Mouse (Mus musculus): Measurements from ENCODE around the gene Gigyf2. TPM values are rescaled to one million over a fixed set of nuclear protein-coding genes. Genes with fewer than 3 reads are reported as not detected.
"Not testable (repeated sequence)": the region's sequence is repeated elsewhere in the genome, so short reads cannot be mapped to it uniquely, and the experiment has no call there.

Gene Gigyf2
- polyA plus RNA-seq, 1 experiment from 2014 or later, result 60.7 TPM

DNA sequence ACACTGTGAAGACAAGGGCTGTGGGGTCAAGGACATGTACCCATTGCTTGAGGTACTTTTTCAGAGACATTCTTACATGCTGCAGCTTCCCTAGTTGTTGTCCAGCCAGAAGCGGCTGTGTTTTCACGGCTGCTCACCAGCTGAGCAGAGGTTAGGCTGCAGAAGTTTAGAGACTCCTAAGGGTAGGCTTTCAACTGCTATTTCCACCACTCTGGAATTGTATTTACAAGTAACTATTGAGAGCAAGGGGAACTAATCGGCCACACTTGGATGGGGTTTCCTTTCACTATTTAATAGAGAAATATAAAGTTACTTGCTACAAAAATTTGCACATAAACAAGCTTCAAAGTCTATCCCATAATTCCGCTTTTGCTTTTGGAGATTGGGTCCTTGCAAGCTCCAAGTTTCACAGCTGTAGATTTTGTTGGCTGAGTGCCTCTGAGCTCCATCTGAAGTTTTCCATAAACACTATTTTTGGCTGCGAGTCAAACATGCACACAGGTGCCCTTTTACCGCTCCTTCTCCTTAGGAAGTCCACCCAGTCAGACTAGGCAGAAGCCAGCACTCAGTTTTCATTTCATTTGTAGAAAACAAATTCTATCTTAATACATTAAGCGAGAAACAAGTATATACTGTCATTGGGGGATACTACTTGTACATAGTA is 70.3 kb downstream of the Gigyf2 start:
- no peak overlapping the region for H3K9ac ChIP-seq
- ATAC-seq (replicated peaks; ENCODE audit: low FRiP score), result no peak
- no peaks in the 10 kb centered on the region for H3K27me3 ChIP-seq
- H3K4me1 ChIP-seq, result 0 out of 2 replicates have a peak, but pooled peaks cover 2% of the 10 kb centered on the region
- H3K4me3 ChIP-seq (replicated peaks), result no peak overlapping the region
- peaks cover 9% of the 10 kb centered on the region for H3K36me3 ChIP-seq
- no peak overlapping the region for H3K4me2 ChIP-seq
- H3K9me3 ChIP-seq (replicated peaks), result no peaks in the 10 kb centered on the region
- no peak overlapping the region for H3K27ac ChIP-seq
- WGBS, result 81% methylated on average over 7 of the region's 7 CpGs

GRCm38 (mm10) chr1:87404710-87405109 is 77.9 kb downstream of the Gigyf2 start:
- ATAC-seq (replicated peaks; ENCODE audit: low FRiP score), result no peak
- Histone ChIP-seq H3K36me3 (peaks cover 57% of the 10 kb centered on the region), H3K4me1 (no peaks in the 10 kb centered on the region), H3K27me3 (no peaks in the 10 kb centered on the region), H3K4me2 (no peak overlapping the region), H3K27ac (no peak overlapping the region), H3K9ac (no peak overlapping the region), H3K9me3 (replicated peaks) (no peaks in the 10 kb centered on the region), H3K4me3 (replicated peaks) (no peak overlapping the region)
- 96% methylated on average over 1 of the region's 1 CpGs for WGBS

DNA sequence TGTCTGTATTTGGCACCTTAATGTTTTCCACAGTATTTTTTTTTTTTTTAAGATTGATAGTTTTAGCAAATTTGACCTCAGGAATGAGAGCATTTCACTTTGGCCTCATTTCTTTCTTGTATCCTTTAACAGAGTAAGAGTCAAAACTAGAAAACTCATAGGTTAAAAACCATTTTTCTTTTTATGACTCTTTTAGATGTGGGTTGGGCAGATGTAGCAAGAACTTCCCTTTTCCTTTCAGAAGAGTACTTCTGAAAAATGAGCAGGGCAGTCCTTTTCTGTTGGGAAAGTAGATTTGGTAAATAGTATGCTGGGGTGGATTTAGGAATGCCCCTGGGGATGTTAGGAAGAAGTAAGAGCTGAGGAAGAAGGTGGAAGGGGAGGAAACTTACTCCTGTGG is 79.2 kb downstream of the Gigyf2 start:
- Histone ChIP-seq H3K36me3 (peaks cover 68% of the 10 kb centered on the region), H3K4me2 (no peak overlapping the region), H3K27ac (no peak overlapping the region), H3K9ac (no peak overlapping the region), H3K4me1 (no peaks in the 10 kb centered on the region), H3K4me3 (replicated peaks) (no peak overlapping the region), H3K9me3 (replicated peaks) (no peaks in the 10 kb centered on the region), H3K27me3 (no peaks in the 10 kb centered on the region)
- ATAC-seq (replicated peaks; ENCODE audit: low FRiP score), result no peak

DNA sequence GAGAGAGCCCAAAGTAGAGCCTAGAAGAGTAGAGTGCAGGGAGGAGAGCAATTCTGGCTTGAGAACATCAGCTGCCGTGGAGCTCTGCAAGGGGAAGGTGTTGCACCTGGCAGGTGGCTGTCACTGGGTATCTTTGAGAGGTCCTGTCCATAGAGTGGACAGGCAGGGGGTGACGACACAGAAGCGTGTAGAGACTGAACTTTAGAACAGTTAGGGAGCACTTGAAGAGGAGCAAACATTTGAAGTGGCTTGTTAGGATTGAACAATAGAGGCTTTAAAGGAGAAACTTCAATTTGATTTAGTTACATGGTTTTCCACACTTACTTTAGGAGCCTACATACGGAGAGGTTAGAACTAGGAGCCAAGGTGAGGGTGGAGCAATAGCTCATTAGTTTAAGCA is 82.6 kb downstream of the Gigyf2 start:
- H3K9ac ChIP-seq, result no peak overlapping the region
- no peaks in the 10 kb centered on the region for H3K9me3 ChIP-seq (replicated peaks)
- H3K4me3 ChIP-seq (replicated peaks), result no peak overlapping the region
- ATAC-seq (replicated peaks; ENCODE audit: low FRiP score), result no peak
- H3K27me3 ChIP-seq, result no peaks in the 10 kb centered on the region
- peaks cover 87% of the 10 kb centered on the region for H3K36me3 ChIP-seq
- WGBS, result 92% methylated on average over 4 of the region's 4 CpGs
- H3K4me1 ChIP-seq, result no peaks in the 10 kb centered on the region
- H3K27ac ChIP-seq, result no peak overlapping the region
- H3K4me2 ChIP-seq, result no peak overlapping the region

DNA sequence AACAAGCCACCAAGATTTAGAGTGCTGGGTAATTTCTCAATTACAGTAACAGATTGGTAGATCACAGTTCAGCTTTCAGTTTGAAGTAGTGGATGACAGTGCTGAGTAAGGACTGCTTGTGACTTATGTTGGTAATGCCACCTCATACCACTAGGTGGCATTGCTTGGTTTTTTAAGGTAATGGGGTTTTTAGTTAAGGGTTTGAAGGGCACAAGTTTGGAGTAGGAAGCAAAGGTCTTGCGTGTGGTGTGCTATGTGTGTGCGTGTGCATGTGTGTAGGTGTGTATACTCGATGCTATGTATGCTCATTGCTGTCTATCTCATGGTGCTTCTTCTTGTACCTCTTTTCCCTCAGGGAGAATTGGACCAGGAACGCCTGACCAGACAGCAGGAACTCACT is 91.9 kb downstream of the Gigyf2 start:
- Histone ChIP-seq H3K27ac (no peak overlapping the region), H3K4me3 (replicated peaks) (no peak overlapping the region), H3K9ac (no peak overlapping the region), H3K27me3 (no peaks in the 10 kb centered on the region), H3K4me1 (no peaks in the 10 kb centered on the region), H3K36me3 (peaks cover 70% of the 10 kb centered on the region), H3K9me3 (replicated peaks) (no peaks in the 10 kb centered on the region), H3K4me2 (no peak overlapping the region)
- 88% methylated on average over 4 of the region's 4 CpGs for WGBS
- ATAC-seq (replicated peaks; ENCODE audit: low FRiP score), result no peak

DNA sequence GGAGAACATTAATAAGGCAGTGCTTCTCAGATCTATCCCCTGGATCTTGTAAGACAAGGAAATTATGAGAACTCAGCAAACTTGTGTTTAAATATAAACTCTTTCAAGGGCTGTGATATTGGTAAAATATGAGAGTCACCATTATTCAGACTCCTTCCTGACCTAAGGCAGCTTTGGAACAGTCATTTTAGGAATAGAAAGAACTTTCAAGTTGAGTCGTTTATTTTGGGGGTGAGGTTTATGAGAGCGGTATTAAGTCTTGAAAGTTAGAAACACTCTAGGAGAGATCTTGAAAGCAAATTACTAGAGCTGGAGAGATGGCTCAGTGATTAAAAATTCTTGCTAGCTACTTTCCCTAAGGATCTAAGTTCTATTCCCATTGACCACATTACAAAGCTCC is 108.3 kb downstream of the Gigyf2 start:
- Histone ChIP-seq H3K9me3 (replicated peaks) (no peaks in the 10 kb centered on the region), H3K9ac (no peak overlapping the region), H3K4me1 (no peaks in the 10 kb centered on the region), H3K36me3 (peaks cover 84% of the 10 kb centered on the region), H3K27ac (no peak overlapping the region), H3K27me3 (no peaks in the 10 kb centered on the region), H3K4me2 (no peak overlapping the region), H3K4me3 (replicated peaks) (no peak overlapping the region)
- 96% methylated on average over 2 of the region's 2 CpGs for WGBS
- ATAC-seq (replicated peaks; ENCODE audit: low FRiP score), result no peak

DNA sequence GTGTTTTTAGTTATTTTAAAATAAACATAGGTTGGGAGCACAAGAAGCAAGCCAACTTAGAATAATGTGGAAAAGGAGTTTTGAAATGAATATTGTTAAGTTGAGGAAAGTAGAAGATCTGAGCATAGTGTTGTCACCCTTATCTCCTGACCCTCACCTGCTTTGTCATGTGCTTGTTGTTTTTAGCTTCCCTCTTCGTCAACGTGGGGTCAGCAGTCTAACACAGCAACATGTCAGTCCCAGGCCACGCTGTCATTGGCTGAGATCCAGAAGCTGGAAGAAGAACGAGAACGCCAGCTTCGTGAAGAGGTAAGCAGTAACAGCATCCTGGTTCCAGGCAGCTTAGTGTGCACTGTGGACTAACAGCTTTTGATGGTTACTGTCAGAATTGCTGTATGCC is 109.8 kb downstream of the Gigyf2 start:
- Histone ChIP-seq H3K4me1 (no peaks in the 10 kb centered on the region), H3K27me3 (no peaks in the 10 kb centered on the region), H3K27ac (no peak overlapping the region), H3K4me2 (no peak overlapping the region), H3K36me3 (peaks cover 83% of the 10 kb centered on the region), H3K4me3 (replicated peaks) (no peak overlapping the region), H3K9ac (no peak overlapping the region), H3K9me3 (replicated peaks) (no peaks in the 10 kb centered on the region)
- ATAC-seq (replicated peaks; ENCODE audit: low FRiP score), result no peak
- 71% methylated on average over 6 of the region's 6 CpGs for WGBS

GRCm38 (mm10) chr1:87447183-87448104 is 120.6 kb downstream of the Gigyf2 start:
- WGBS, result 34% methylated on average over 5 of the region's 5 CpGs

GRCm38 (mm10) chr1:87449432-87449831 is 122.6 kb downstream of the Gigyf2 start:
- 74% methylated on average over 4 of the region's 4 CpGs for WGBS
- Histone ChIP-seq H3K27me3 (no peaks in the 10 kb centered on the region), H3K4me3 (replicated peaks) (no peak overlapping the region), H3K36me3 (peaks cover 63% of the 10 kb centered on the region), H3K9me3 (replicated peaks) (no peaks in the 10 kb centered on the region), H3K9ac (no peak overlapping the region), H3K27ac (no peak overlapping the region), H3K4me1 (no peaks in the 10 kb centered on the region), H3K4me2 (no peak overlapping the region)
- ATAC-seq (replicated peaks; ENCODE audit: low FRiP score), result no peak

More at GRCm38 (mm10) chr1:87447183-87448104, 120.6 kb downstream of the Gigyf2 start:
- Histone ChIP-seq H3K9ac (no peak overlapping the region), H3K9me3 (replicated peaks) (no peaks in the 10 kb centered on the region), H3K27me3 (no peaks in the 10 kb centered on the region), H3K36me3 (peaks cover 83% of the 10 kb centered on the region), H3K4me1 (no peaks in the 10 kb centered on the region), H3K27ac (no peak overlapping the region), H3K4me3 (replicated peaks) (no peak overlapping the region), H3K4me2 (no peak overlapping the region)
- no peak for ATAC-seq (replicated peaks; ENCODE audit: low FRiP score)

GRCm38 (mm10) chr1:87456425-87456824 is 129.6 kb downstream of the Gigyf2 start:
- H3K36me3 ChIP-seq, result no peaks in the 10 kb centered on the region
- no peak overlapping the region for H3K27ac ChIP-seq
- H3K4me2 ChIP-seq, result no peak overlapping the region
- no peaks in the 10 kb centered on the region for H3K27me3 ChIP-seq
- H3K9me3 ChIP-seq (replicated peaks), result no peaks in the 10 kb centered on the region; the same call in 1 of the 2 replicates
- no peak overlapping the region for H3K4me3 ChIP-seq (replicated peaks)
- no peak overlapping the region for H3K9ac ChIP-seq
- no peak for ATAC-seq (replicated peaks; ENCODE audit: low FRiP score)
- no peaks in the 10 kb centered on the region for H3K4me1 ChIP-seq
- WGBS, result 92% methylated on average over 1 of the region's 1 CpGs

DNA sequence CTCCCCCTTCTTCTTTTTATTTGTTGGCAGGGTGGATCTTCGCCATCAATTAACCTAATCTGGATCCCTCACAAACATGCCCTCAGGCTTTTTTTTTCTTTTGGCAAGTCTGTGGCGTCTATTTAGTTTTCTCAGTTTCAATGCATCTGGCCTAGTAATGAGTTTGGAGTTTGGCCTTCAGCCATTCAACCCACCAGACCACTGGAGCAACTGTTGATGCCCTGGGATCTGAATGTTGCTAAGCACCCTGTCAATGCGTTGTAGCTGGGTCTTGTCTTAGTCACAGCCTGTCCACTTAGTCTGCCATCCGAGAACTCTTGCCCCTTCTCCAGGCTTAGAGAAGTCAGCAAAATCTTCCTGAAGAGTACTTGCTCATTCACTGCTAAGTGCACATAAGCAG is 131.2 kb downstream of the Gigyf2 start:
- Histone ChIP-seq H3K4me1 (no peaks in the 10 kb centered on the region), H3K27ac (no peak overlapping the region), H3K9me3 (replicated peaks) (no peaks in the 10 kb centered on the region; the same call in 1 of the 2 replicates), H3K4me3 (replicated peaks) (no peak overlapping the region), H3K4me2 (no peak overlapping the region), H3K36me3 (no peaks in the 10 kb centered on the region), H3K9ac (no peak overlapping the region), H3K27me3 (no peaks in the 10 kb centered on the region)
- WGBS, result 90% methylated on average over 4 of the region's 4 CpGs
- ATAC-seq (replicated peaks; ENCODE audit: low FRiP score), result no peak

GRCm38 (mm10) chr1:87459856-87460255 is 133.1 kb downstream of the Gigyf2 start:
- not testable (repeated sequence) for H3K27me3 ChIP-seq; H3K27ac ChIP-seq; H3K4me3 ChIP-seq (replicated peaks); H3K4me1 ChIP-seq; H3K9me3 ChIP-seq (replicated peaks); H3K4me2 ChIP-seq; ATAC-seq (replicated peaks; ENCODE audit: low FRiP score); H3K9ac ChIP-seq; H3K36me3 ChIP-seq
- WGBS, result 89% methylated on average over 7 of the region's 7 CpGs

All from kidney, embryonic 15.5 days (tissue).